Mouse (Mus musculus) hindbrain, embryonic 14.5 days (tissue): ENCODE measurements around the gene Ephb1. TPM values are rescaled to one million over a fixed set of nuclear protein-coding genes. Genes with fewer than 3 reads are reported as not detected.

Experiments
- ATAC-seq: fragments of 200-750 bp; cut with Nextera tagmentation; 2 replicates; pipeline ENCODE4 v1.8.0; 2017; ENCODE audit warnings: moderate number of reproducible peaks, mild to moderate bottlenecking, moderate TSS enrichment, moderate library complexity; ENCODE audit not compliant: low FRiP score
- DNase-seq: peaks from one replicate; pipeline ENCODE4 v3.0.0-alpha.2; 2015; ENCODE audit warnings: low spot score
- H3K27ac ChIP-seq: fragments of 300-500 bp; sonication (generic); 2 replicates; pipeline ENCODE4 v1.5.1; 2014; ENCODE audit warnings: mild to moderate bottlenecking, moderate library complexity
- H3K27me3 ChIP-seq: fragments of 300-500 bp; sonication (generic); 2 replicates; pipeline ENCODE4 v1.6.1; 2014; ENCODE audit warnings: mild to moderate bottlenecking, low read length, mixed read lengths; ENCODE audit not compliant: control insufficient read depth, insufficient read depth
- H3K36me3 ChIP-seq: fragments of 300-500 bp; sonication (generic); replicated peaks from 2 replicates; pipeline ENCODE4 v1.6.1; 2014; ENCODE audit not compliant: control insufficient read depth, insufficient read depth
- H3K4me1 ChIP-seq: fragments of 300-500 bp; sonication (generic); replicated peaks from 2 replicates; pipeline ENCODE4 v1.6.1; 2014; ENCODE audit warnings: antibody characterized with exemption, low read length, mixed read lengths; ENCODE audit not compliant: control insufficient read depth, insufficient read depth
- H3K4me2 ChIP-seq: fragments of 300-500 bp; sonication (generic); replicated peaks from 2 replicates; pipeline ENCODE4 v1.6.1; 2014; ENCODE audit warnings: mild to moderate bottlenecking, moderate library complexity
- H3K4me3 ChIP-seq: fragments of 300-500 bp; sonication (generic); replicated peaks from 2 replicates; pipeline ENCODE4 v1.5.1; 2014; ENCODE audit warnings: mild to moderate bottlenecking, low read length
- H3K9ac ChIP-seq: fragments of 300-500 bp; sonication (generic); 2 replicates; pipeline ENCODE4 v1.6.1; 2014
- H3K9me3 ChIP-seq: fragments of 300-500 bp; sonication (generic); 2 replicates; pipeline ENCODE4 v1.6.1; 2016; ENCODE audit warnings: low read length; ENCODE audit not compliant: control insufficient read depth
- WGBS: fragments of 180-500 bp; shearing (Covaris S2); extraction: QIAGEN DNeasy Blood & Tissue Kit; methylation state at CpG from one replicate; pipeline ENCODE4 v1.1.7; 2014; 5-methylcytosine and 5-hydroxymethylcytosine counted together
- polyA plus RNA-seq: library from polyadenylated mRNA; unstranded; fragments of >200 nt; fragmentation: Nextera tagmentation; extraction: Ambion mirVana; gene quantifications from 2 replicates; pipeline ENCODE4 v1.2.1, GENCODE M21; 2014

The Ephb1 gene
- polyA plus RNA-seq, 1 experiment from 2014 or later, result 52.2 TPM

GRCm38 (mm10) chr9:102303882-102304281 lies 50.6 kb downstream of the Ephb1 start:
- Histone ChIP-seq H3K27ac (no peak overlapping the region), H3K4me2 (no peak overlapping the region; the same call in 1 of the 2 replicates)

DNA sequence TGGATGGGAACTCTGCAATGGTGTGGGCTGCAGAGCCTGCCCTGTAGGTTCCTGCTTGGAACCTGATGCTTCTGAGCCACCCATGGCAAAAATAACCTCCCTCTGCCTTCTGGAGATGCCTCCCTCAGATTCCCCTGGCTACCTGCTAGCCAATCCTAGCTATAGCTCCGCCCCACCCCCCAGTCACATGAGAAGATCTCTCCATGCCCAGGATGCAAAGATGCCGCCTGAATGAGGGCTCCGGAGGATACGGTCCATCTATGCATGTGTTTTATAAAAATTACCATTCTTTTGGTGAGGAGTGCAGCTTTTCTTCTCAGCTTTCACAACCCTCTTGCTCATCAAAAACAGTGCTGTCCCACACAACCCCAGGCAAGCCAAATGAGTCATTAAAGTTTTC lies 53.5 kb downstream of the Ephb1 start:
- H3K4me2 ChIP-seq, result no peak overlapping the region
- no peak overlapping the region for H3K9ac ChIP-seq
- WGBS, result 84% methylated on average over 4 of the region's 4 CpGs
- no peaks in the 10 kb centered on the region for H3K36me3 ChIP-seq
- H3K27me3 ChIP-seq, result no peaks in the 10 kb centered on the region
- DNase-seq (no peak), ATAC-seq (no peak)
- no peak overlapping the region for H3K4me3 ChIP-seq
- H3K4me1 ChIP-seq, result peaks cover 16% of the 10 kb centered on the region
- no peak overlapping the region for H3K27ac ChIP-seq
- H3K9me3 ChIP-seq, result no peaks in the 10 kb centered on the region

More at GRCm38 (mm10) chr9:102303882-102304281, 50.6 kb downstream of the Ephb1 start:
- Histone ChIP-seq H3K4me3 (no peak overlapping the region), H3K9me3 (no peaks in the 10 kb centered on the region), H3K9ac (no peak overlapping the region), H3K4me1 (peaks cover 21% of the 10 kb centered on the region), H3K36me3 (no peaks in the 10 kb centered on the region), H3K27me3 (no peaks in the 10 kb centered on the region)
- no peak for DNase-seq
- no peak for ATAC-seq
- WGBS, result 44% methylated on average over 13 of the region's 13 CpGs

DNA sequence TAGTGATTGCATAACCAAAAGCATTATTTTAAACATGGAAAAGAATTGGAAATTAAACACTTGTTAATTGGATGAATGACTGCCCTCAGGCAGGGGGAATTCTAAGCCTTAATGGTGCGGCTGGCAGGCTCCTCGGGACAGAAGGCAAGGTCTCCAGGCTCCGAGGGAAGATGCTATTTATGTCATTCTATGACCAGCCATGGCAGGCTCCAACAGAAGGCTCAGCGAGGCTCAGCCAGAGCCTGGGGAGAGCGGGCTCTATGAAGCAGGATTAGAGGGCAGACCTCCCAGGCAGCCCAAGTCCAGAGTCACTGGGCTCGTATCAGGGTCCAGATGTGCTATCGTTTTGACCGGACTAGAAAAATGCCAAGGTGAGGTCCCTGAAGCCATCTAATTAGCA lies 55.8 kb downstream of the Ephb1 start:
- H3K4me3 ChIP-seq, result no peak overlapping the region
- no peak overlapping the region for H3K4me2 ChIP-seq
- ATAC-seq, result no peak
- H3K27ac ChIP-seq, result no peak overlapping the region
- H3K9me3 ChIP-seq, result no peaks in the 10 kb centered on the region
- no peak for DNase-seq
- H3K36me3 ChIP-seq, result no peaks in the 10 kb centered on the region
- WGBS, result 59% methylated on average over 8 of the region's 8 CpGs
- H3K9ac ChIP-seq, result no peak overlapping the region
- no peaks in the 10 kb centered on the region for H3K27me3 ChIP-seq
- H3K4me1 ChIP-seq, result peaks cover 12% of the 10 kb centered on the region

GRCm38 (mm10) chr9:102297986-102298385 lies 56.5 kb downstream of the Ephb1 start:
- H3K9ac ChIP-seq, result no peak overlapping the region
- no peaks in the 10 kb centered on the region for H3K27me3 ChIP-seq
- no peak for ATAC-seq
- no peak overlapping the region for H3K4me3 ChIP-seq
- 66% methylated on average over 5 of the region's 5 CpGs for whole genome bisulfite sequencing
- no peaks in the 10 kb centered on the region for H3K9me3 ChIP-seq
- no peak overlapping the region for H3K4me2 ChIP-seq
- H3K27ac ChIP-seq, result no peak overlapping the region
- no peak for DNase-seq
- peaks cover 10% of the 10 kb centered on the region; the same call in 1 of the 2 replicates for H3K4me1 ChIP-seq
- no peaks in the 10 kb centered on the region for H3K36me3 ChIP-seq

GRCm38 (mm10) chr9:102297176-102297575 lies 57.3 kb downstream of the Ephb1 start:
- Histone ChIP-seq H3K27ac (no peak overlapping the region), H3K36me3 (no peaks in the 10 kb centered on the region)

GRCm38 (mm10) chr9:102293605-102294004 lies 60.9 kb downstream of the Ephb1 start:
- WGBS, result 93% methylated on average over 3 of the region's 3 CpGs
- H3K4me3 ChIP-seq, result no peak overlapping the region
- ATAC-seq, result no peak

More at GRCm38 (mm10) chr9:102297176-102297575, 57.3 kb downstream of the Ephb1 start:
- ATAC-seq, result no peak
- Histone ChIP-seq H3K4me3 (no peak overlapping the region), H3K27me3 (no peaks in the 10 kb centered on the region), H3K9ac (no peak overlapping the region), H3K4me2 (no peak overlapping the region), H3K4me1 (peaks cover 10% of the 10 kb centered on the region; the same call in 1 of the 2 replicates), H3K9me3 (no peaks in the 10 kb centered on the region)
- WGBS, result 75% methylated on average over 3 of the region's 3 CpGs
- DNase-seq, result no peak

DNA sequence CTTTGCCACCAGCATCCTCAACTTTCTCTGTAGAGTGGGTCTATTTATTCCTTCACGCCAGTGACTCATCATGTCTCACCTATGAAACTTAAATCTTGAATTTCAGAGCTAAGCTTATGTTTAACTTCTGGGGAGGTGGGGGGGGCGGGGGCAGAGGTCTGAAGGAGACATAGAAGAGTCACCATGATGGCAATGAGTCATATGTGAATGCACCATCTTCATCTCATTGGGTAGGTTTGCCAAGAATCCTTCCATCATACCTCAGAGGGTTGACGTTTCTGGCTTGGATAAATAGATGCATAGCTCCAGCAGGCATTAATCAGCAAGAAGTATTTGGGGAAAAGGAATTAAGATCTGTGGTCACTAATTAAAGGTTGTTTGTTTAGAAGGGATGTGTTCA lies 63.3 kb downstream of the Ephb1 start:
- no peak overlapping the region for H3K4me2 ChIP-seq
- H3K36me3 ChIP-seq, result no peaks in the 10 kb centered on the region
- no peak overlapping the region for H3K4me3 ChIP-seq
- H3K27me3 ChIP-seq, result no peaks in the 10 kb centered on the region
- no peak overlapping the region for H3K27ac ChIP-seq
- DNase-seq (no peak), ATAC-seq (no peak)
- H3K4me1 ChIP-seq, result peaks cover 18% of the 10 kb centered on the region
- WGBS, result 82% methylated on average over 3 of the region's 3 CpGs
- H3K9ac ChIP-seq, result no peak overlapping the region
- no peaks in the 10 kb centered on the region for H3K9me3 ChIP-seq

More at GRCm38 (mm10) chr9:102293605-102294004, 60.9 kb downstream of the Ephb1 start:
- Histone ChIP-seq H3K27ac (no peak overlapping the region), H3K27me3 (no peaks in the 10 kb centered on the region), H3K36me3 (no peaks in the 10 kb centered on the region), H3K9ac (no peak overlapping the region), H3K4me1 (peaks cover 15% of the 10 kb centered on the region), H3K4me2 (no peak overlapping the region), H3K9me3 (no peaks in the 10 kb centered on the region)
- DNase-seq, result no peak

DNA sequence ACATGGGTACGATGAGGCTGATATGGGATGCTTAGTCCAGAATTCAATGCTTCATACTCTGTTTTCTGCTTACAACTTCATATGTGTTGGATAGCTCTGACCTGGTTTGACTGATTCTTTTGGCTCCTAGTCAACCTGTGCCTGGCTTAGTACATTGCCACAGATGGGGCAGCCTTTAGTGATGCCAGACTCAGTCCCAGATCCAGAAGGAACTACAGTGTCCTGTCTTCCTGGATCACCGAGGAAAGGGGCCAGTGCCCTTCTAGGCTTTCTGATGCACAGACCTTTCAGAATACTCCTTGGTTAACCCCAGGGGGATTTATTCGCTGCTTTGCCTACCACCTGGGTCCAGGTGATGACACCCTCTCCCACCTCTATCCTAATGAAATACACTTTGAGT lies 66.1 kb downstream of the Ephb1 start:
- WGBS, result 89% methylated on average over 3 of the region's 3 CpGs
- no peaks in the 10 kb centered on the region for H3K27me3 ChIP-seq
- H3K9ac ChIP-seq, result no peak overlapping the region
- ATAC-seq, result no peak
- H3K4me2 ChIP-seq, result no peak overlapping the region
- no peaks in the 10 kb centered on the region for H3K36me3 ChIP-seq
- peaks cover 11% of the 10 kb centered on the region for H3K4me1 ChIP-seq
- no peak overlapping the region for H3K4me3 ChIP-seq
- no peak for DNase-seq
- no peak overlapping the region for H3K27ac ChIP-seq
- no peaks in the 10 kb centered on the region for H3K9me3 ChIP-seq

GRCm38 (mm10) chr9:102275931-102276330 lies 78.6 kb downstream of the Ephb1 start:
- ATAC-seq (no peak), DNase-seq (no peak)
- 66% methylated on average over 3 of the region's 3 CpGs for WGBS

DNA sequence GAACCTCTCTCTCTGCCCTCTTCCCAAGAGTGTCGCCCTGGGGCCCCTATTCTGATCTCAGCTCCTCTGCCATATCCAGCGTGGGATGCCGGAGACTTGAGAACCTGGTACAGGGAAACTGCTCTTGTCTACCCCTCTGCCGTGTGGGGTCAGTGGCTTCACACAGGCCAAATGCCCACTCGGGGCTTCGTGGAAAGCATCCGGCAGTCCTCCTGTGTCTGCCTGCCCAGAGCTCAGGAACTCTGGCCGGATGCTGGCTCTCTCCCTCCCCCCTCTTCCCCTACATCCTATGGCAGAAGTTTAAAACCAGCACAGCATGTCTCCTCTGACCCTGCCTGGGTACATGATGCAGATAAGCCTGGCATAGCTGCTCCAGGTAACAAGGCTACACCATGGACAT lies 80.5 kb downstream of the Ephb1 start:
- H3K27ac ChIP-seq, result no peak overlapping the region
- no peak for DNase-seq
- H3K9ac ChIP-seq, result no peak overlapping the region
- H3K9me3 ChIP-seq, result no peaks in the 10 kb centered on the region
- ATAC-seq, result no peak
- H3K4me3 ChIP-seq, result no peak overlapping the region
- H3K4me2 ChIP-seq, result no peak overlapping the region
- peaks cover 13% of the 10 kb centered on the region; the same call in 1 of the 2 replicates for H3K4me1 ChIP-seq
- peaks cover under 1% of the 10 kb centered on the region; the same call in 1 of the 2 replicates for H3K27me3 ChIP-seq
- no peaks in the 10 kb centered on the region for H3K36me3 ChIP-seq
- WGBS, result 73% methylated on average over 8 of the region's 8 CpGs

More at GRCm38 (mm10) chr9:102275931-102276330, 78.6 kb downstream of the Ephb1 start:
- Histone ChIP-seq H3K9ac (no peak overlapping the region), H3K4me3 (no peak overlapping the region), H3K4me2 (no peak overlapping the region), H3K27me3 (no peaks in the 10 kb centered on the region), H3K36me3 (no peaks in the 10 kb centered on the region), H3K9me3 (no peaks in the 10 kb centered on the region), H3K27ac (no peak overlapping the region), H3K4me1 (peaks cover 8% of the 10 kb centered on the region; the same call in 1 of the 2 replicates)
